29 mouse cellular contexts compared by ENCODE assay signal in genomic region chr9:115766471-115766870, GRCm38 (mm10).
DNase-seq lines count a peak whose midpoint lies in the region; ATAC-seq and TF ChIP-seq lines count a peak whose summit lies in the region.
"Had no signal": no experiment of that assay in that cellular context is flagged by ENCODE, and none has a peak within 500 bp of the region (broad histone marks: within the 10 kb centered on the region; RNA-seq: fewer than 3 reads in every experiment).

No protein-coding gene starts in this region.

- peaks cover 22% of the 10 kb centered on the region for H3K4me1 ChIP-seq in heart, embryonic 13.5 days
- peaks cover 25% of the 10 kb centered on the region for H3K4me1 ChIP-seq in heart, embryonic 12.5 days (replicated peaks)
- 0 out of 2 replicates have a peak, but pooled peaks cover 5% of the 10 kb centered on the region for H3K4me1 ChIP-seq in forebrain, embryonic 13.5 days
- H3K4me1 ChIP-seq: embryonic facial prominence, embryonic 12.5 days; forebrain, embryonic 12.5 days had no signal

- intact Hi-C loops in gastrocnemius, adult 2 months (cut with DNase I) = no loop called here

- ATAC-seq in heart, embryonic 13.5 days (ENCODE audit: extremely low read depth, insufficient number of reproducible peaks, low FRiP score, low TSS enrichment) = no peak
- ATAC-seq in heart, embryonic 12.5 days (ENCODE audit: insufficient number of reproducible peaks, low FRiP score) = no peak
- no peak for ATAC-seq in forebrain, embryonic 13.5 days
- ATAC-seq: forebrain, embryonic 16.5 days; hindbrain, postnatal 0 days; inflammation-experienced regulatory T-cells, adult 6 months; intestine, embryonic 16.5 days had no signal

- peak; percentile 16 to 35 for DNase-seq in cerebellum, postnatal 14 days
- no peak for DNase-seq in cerebellum, postnatal 25 days
- DNase-seq in gastrocnemius, adult 2 months = peak; percentile 51
- DNase-seq in gastrocnemius, postnatal 4 days (ENCODE audit: low spot score in 2 of 2) = no peak
- DNase-seq in skeletal muscle tissue, adult 2 months (ENCODE audit: low read depth, low spot score) = peak; percentile 74
- DNase-seq: adrenal gland, adult 2 months; adrenal gland, postnatal 14 days; B cell, adult 2 months; cerebellum, adult 11-12 months; cerebellum, adult 8-10 months; heart, adult 2 months; heart, postnatal 14 days; heart, postnatal 4 days; kidney, adult 18-20 months; kidney, adult 9 months had no signal

- H3K36me3 ChIP-seq in heart, embryonic 13.5 days = no peaks in the 10 kb centered on the region
- H3K36me3 ChIP-seq in heart, embryonic 12.5 days = no peaks in the 10 kb centered on the region
- no peaks in the 10 kb centered on the region for H3K36me3 ChIP-seq in forebrain, embryonic 13.5 days (ENCODE audit: poor library complexity, severe bottlenecking)
- H3K36me3 ChIP-seq: embryonic facial prominence, embryonic 12.5 days; forebrain, embryonic 12.5 days; G1E had no signal

- TF ChIP-seq CTCF in gastrocnemius, adult 2 months (IDR thresholded peaks at IDR 0.05) = no peak

- no peaks in the 10 kb centered on the region for H3K9me3 ChIP-seq in heart, embryonic 13.5 days
- no peaks in the 10 kb centered on the region for H3K9me3 ChIP-seq in heart, embryonic 12.5 days (replicated peaks)
- no peaks in the 10 kb centered on the region for H3K9me3 ChIP-seq in forebrain, embryonic 13.5 days (replicated peaks)
- H3K9me3 ChIP-seq: embryonic facial prominence, embryonic 12.5 days; forebrain, embryonic 12.5 days had no signal

- H3K27ac ChIP-seq in gastrocnemius, adult 2 months = peak overlapping the region; percentile 86
- 0 out of 2 replicates have a peak overlapping the region, but pooled peaks have one; percentile 1 for H3K27ac ChIP-seq in heart, embryonic 13.5 days (replicated peaks)
- no peak overlapping the region for H3K27ac ChIP-seq in heart, embryonic 12.5 days (ENCODE audit: poor library complexity, severe bottlenecking)
- H3K27ac ChIP-seq in forebrain, embryonic 13.5 days = no peak overlapping the region
- H3K27ac ChIP-seq: embryonic facial prominence, embryonic 12.5 days; forebrain, embryonic 12.5 days; heart, adult 2 months; hindbrain, embryonic 14.5 days; hindbrain, postnatal 0 days had no signal

- no peak overlapping the region for H3K9ac ChIP-seq in heart, embryonic 13.5 days
- no peak overlapping the region for H3K9ac ChIP-seq in heart, embryonic 12.5 days
- H3K9ac ChIP-seq in forebrain, embryonic 13.5 days = no peak overlapping the region
- H3K9ac ChIP-seq: embryonic facial prominence, embryonic 12.5 days; forebrain, embryonic 12.5 days; hindbrain, embryonic 14.5 days had no signal

- H3K27me3 ChIP-seq in heart, embryonic 13.5 days (replicated peaks) = no peaks in the 10 kb centered on the region
- no peaks in the 10 kb centered on the region for H3K27me3 ChIP-seq in heart, embryonic 12.5 days (replicated peaks)
- no peaks in the 10 kb centered on the region for H3K27me3 ChIP-seq in forebrain, embryonic 13.5 days
- H3K27me3 ChIP-seq: CH12.LX; embryonic facial prominence, embryonic 12.5 days; forebrain, embryonic 12.5 days had no signal

- no peak overlapping the region for H3K4me2 ChIP-seq in heart, embryonic 13.5 days
- H3K4me2 ChIP-seq in heart, embryonic 12.5 days = no peak overlapping the region
- H3K4me2 ChIP-seq in forebrain, embryonic 13.5 days = no peak overlapping the region
- H3K4me2 ChIP-seq: embryonic facial prominence, embryonic 12.5 days; forebrain, embryonic 12.5 days; heart, embryonic 11.5 days; hindbrain, embryonic 14.5 days had no signal

- WGBS in heart, embryonic 13.5 days = 81% methylated on average over 6 of the region's 6 CpGs
- WGBS in heart, embryonic 12.5 days = 77% methylated on average over 6 of the region's 6 CpGs
- WGBS in forebrain, embryonic 13.5 days = 87% methylated on average over 6 of the region's 6 CpGs

- no peak overlapping the region for H3K4me3 ChIP-seq in gastrocnemius, adult 2 months
- H3K4me3 ChIP-seq in heart, embryonic 13.5 days = no peak overlapping the region
- H3K4me3 ChIP-seq in heart, embryonic 12.5 days = no peak overlapping the region
- no peak overlapping the region for H3K4me3 ChIP-seq in forebrain, embryonic 13.5 days
- H3K4me3 ChIP-seq: embryonic facial prominence, embryonic 12.5 days; erythroblast, embryonic 14.5 days; forebrain, embryonic 12.5 days; heart, adult 2 months had no signal

Comparison
In these comparisons a context has a peak if more than half of its experiments do, and no peak if none do; other contexts are left out.
1. DNase-seq: peak in cerebellum, postnatal 14 days (2 of 2), gastrocnemius, adult 2 months (single experiment) and skeletal muscle tissue, adult 2 months (single experiment); none in cerebellum, postnatal 25 days (0 of 2) and gastrocnemius, postnatal 4 days (0 of 2).
2. H3K27ac ChIP-seq: peak in gastrocnemius, adult 2 months (single experiment) and heart, embryonic 13.5 days (single experiment); none in heart, embryonic 12.5 days (single experiment) and forebrain, embryonic 13.5 days (single experiment).